Mouse (Mus musculus): Measurements from ENCODE around the gene Erp27. TPM values are rescaled to one million over a fixed set of nuclear protein-coding genes. Genes with fewer than 3 reads are reported as not detected.
"Not testable (repeated sequence)": the region's sequence is repeated elsewhere in the genome, so short reads cannot be mapped to it uniquely, and the experiment has no call there.

Gene Erp27
- polyA plus RNA-seq, 2 experiments from 2014 or later, result 2.9 to 3.1 TPM

DNA sequence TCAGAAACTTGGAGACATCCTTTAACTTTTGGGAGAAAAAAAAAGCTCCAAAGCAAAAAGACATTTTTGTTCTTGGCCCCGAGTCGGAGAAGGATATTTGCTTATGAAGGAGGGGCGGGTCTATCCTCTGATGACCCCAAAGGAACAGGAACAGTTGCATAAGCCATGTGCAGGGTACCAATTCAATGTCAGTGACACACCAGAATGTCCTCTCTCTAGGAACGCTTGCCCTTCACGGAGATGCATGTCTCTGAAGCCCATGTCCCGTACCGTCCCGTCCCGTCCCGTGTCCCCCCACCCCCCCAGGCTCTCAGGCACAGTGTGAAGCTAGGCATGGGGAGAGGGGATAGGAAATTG is 15.1 kb downstream of the Erp27 start:
- ATAC-seq, result no peak

DNA sequence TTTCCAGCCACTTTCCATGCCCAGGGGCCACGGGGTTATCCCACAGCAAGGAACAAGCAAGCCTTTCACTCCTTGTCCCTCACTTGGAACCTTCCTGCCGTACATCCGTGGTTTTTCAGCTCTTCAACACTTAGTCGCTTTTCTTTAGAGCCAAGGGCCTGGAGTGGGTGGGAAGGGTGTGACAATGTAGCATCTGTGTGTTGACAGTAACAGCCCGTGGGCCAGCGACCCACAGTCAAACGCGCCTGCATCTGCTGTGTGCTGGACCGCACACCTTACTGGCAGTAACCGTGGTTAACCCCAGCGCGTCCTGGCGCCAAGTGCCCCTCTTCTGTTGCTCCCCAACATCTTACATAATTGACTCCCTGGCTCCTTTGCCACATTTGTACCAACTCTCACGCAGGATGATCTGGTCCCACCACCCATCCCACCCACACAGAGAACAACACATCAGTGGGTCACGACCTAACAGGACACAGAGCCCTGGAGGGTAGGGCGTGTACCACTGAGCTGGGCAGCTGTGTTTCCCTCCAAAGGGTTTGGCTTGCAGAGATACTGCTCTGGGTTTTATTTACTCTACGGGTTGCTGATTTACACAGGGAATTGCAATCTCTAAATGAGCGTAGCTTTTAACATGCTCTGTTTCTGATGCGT is 15.6 kb downstream of the Erp27 start:
- ATAC-seq, result no peak

DNA sequence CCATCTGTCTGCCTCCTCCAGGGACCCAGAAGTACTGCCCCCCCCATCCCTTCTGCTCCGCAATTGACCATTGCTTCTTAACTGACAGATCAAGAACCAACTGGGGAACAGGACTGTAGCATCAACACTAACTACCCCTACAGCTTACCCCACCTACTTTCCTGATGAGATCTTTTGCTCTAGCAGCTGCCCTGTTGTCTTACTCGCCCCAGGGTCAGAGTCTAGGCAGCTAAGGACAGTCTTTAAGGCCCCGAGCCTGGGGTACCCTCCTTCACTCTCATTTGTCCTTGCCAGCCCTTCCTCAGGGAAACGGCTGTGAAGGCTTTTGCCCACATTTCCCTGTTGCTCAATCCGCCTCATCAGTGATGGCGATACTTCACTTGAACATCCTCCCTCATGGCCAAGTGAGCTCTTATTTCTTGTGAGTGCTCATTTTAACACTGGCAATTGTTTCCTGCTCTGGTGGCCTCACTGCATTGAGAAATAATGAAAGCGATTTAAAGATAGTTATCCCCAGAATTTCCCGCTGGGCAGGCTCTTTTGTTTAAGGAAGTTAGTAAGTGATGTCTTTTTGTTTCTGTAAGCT is 18.0 kb downstream of the Erp27 start:
- no peak for ATAC-seq

DNA sequence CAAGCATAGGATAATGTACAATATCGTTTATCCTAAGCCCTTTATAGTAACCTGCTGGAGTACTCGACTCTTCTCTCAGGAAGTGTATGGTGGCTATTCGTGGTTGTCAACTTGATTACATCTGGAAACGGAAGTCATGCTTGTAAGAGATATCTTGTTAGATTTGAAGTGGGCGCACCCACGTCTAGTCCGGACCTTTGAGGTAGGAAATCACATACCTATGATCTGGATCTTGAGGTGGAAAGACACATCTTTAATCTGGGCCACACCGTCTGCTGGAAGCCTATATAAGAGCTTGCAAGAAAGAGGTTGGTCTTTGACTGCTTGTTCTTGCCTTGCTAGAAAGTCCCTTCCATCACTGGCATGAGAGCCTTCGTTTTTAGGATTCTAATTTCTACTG is 19.5 kb downstream of the Erp27 start:
- ATAC-seq, result peak; percentile 17

DNA sequence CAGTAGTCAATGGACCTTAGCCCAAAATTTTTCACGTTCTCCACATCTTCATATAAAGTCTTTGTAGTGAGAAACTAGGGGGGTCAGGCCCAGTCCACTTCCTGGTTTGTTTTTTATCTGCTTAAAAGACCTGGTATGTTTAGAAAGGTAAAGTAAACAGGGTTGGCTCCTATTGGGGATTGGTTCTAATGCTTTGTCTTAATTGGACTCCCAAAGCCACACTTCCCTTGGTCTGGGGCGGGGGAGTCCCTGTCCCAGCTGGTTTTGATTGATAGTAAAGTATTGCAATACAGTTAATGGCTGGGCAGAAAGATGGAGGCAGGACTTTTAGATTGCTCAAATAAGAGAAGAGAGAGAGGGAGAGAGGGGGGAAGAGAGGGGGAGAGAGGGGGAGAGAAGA is 21.0 kb downstream of the Erp27 start:
- ATAC-seq, result no peak

DNA sequence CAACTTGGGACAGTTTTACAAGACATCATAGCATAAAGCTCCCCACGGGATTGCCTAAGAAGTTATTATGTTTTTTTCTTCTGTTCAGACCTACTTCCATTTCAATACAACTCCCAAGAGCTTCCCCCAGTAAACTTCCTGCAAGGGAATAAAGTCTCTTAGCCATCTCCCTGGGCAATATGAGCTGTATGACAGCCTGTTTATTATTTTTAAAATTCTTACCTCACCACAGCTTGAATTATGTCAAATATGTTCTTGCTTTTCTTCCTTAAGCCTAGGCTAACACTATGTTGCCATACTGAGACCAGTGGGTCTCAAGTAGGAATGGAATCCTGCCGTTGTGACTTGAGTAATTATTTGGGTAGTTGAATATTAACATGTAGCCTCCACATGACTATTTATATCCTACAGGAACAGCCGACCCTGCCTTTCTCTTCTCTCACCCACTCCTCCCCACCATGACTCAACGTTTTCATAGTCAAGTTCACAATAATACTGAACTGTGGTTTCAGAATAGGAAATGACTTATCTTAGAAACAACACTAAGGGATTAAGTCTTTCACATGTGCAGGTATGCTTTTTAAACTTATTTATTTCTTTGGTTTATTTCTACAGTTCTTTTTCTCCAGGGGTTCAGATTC is 21.5 kb downstream of the Erp27 start:
- peak; percentile 35 for ATAC-seq

DNA sequence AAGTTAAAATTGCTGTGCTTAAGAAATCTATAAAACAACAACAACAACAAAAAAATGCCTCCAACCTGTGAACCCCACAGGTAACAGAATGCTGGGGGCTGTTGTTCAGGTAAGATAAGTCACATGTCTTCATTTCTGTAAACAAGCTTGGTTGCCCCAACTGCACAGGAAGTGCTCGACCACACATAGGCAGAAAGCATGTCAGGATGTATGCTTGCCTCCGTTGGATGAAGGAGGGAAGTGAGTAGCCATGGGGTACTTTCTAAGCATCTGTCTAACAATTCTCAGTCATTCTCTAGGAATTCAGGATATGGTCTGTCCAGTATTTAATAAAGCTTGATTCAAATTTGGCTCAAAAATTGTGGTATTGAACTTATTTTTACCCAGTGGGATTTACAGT is 23.0 kb downstream of the Erp27 start:
- peak; percentile 88 for ATAC-seq

DNA sequence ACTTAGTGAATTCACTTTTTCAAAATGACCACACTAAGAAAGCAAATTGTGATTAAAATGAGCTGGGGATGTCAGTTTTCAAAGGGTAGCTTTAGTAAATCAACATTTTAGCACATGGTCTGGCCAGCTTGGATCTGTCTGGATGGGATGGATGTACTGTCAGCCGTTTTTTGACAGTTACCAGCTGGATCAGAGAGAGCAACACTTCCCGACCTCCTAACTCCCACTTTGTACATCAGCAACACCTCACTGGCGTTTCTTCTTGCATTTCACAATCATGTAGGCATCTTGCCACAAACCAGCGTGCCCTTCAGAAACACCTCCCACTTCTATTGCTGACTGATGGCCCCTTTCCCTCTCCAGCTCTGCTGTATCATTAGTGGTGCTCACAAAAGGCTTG is 23.8 kb downstream of the Erp27 start:
- no peak for ATAC-seq

DNA sequence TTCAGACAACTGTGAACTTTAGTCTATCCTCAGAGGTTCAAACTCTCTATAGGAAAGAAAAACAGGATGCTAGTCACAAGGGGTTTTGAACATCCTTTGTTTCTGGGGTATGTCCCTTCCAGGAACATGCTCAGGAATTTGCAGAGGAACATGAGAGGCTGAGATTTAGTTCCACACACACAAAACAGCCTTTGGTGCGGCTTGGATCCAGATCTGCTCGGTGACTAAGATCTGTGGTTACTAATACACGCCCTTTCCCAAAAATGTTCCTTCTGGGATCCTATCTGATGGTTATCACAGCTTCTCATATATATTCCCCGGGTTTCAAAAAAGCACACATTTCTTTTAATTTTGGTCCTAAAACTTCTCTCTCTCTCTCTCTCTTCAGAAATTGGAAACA is 24.2 kb downstream of the Erp27 start:
- no peak for ATAC-seq

- no peak for ATAC-seq
Measured at GRCm38 (mm10) chr6:136894532-136895339, 27.2 kb downstream of the Erp27 start.

DNA sequence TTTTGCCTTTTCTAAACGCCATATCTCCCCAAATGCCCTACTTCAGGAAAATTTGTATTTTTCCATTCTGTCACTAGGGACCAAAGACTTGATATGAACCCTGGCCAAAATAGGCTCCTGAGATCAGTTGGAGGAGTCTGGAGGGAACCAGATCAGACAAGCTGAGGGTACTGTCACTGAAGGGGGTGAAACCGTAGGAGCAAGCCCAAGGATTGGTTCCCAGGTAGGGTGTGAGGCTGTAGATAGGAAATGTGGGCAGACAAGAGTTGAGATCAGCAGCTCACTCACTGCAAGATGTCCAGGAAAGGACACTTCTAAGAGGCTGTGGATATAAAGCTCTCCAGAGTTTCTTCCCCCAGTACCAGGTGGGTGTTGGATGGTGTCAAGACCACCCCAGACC is 30.0 kb downstream of the Erp27 start:
- ATAC-seq, result no peak

- no peak for ATAC-seq
Measured at GRCm38 (mm10) chr6:136889554-136889953, 32.4 kb downstream of the Erp27 start.

GRCm38 (mm10) chr6:136889067-136889466 is 32.9 kb downstream of the Erp27 start:
- ATAC-seq, result no peak

DNA sequence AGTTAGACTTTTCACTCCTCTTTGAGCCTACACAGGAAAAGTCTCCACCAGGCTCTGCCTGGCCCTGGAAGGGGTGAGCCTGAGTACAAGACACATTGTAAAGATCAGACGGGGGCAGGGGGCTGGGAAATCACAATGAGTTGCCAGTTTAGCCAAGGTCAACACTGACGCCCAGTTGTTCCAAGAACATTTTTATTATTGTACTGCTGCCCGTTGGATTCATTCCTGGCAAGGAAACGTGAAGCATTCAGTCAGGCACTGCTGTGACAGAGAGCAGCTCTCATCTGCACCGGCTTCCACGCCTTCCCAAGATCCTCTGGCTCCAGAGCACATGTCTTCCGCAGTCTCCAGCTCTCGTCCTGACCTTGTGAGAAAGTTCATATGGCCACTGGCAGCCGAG is 34.1 kb downstream of the Erp27 start:
- no peak for ATAC-seq

- ATAC-seq, result not testable (repeated sequence)
Measured at GRCm38 (mm10) chr6:136884766-136885165, 37.2 kb downstream of the Erp27 start.

DNA sequence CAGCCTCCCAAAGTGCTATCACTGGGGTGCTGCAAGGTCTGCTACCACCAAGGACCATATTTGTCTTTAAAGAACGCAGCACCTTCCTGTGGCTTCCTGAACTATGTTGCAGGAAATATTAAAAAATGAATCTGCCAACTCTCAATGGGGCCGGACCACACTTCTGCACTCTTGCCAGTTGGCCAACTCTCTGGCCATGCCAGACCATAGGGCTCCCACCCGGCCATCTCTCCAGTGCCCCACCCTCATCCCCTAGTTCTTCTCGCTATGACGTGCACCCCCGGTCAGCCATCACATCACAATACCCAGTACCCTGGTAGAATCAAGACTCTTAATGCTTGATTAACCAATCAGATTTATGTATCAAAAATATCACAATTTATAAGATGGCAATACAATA is 38.0 kb downstream of the Erp27 start:
- ATAC-seq, result no peak

GRCm38 (mm10) chr6:136883431-136883915 is 38.5 kb downstream of the Erp27 start:
- no peak for ATAC-seq

GRCm38 (mm10) chr6:136881678-136882077 is 40.3 kb downstream of the Erp27 start:
- ATAC-seq, result no peak

- no peak for ATAC-seq
Measured at GRCm38 (mm10) chr6:136875670-136876069, 46.3 kb downstream of the Erp27 start, which contains the start of gene Mgp. Mgp (minus strand) TSS chr6:136875823.

GRCm38 (mm10) chr6:136874599-136874998 is 47.4 kb downstream of the Erp27 start:
- ATAC-seq, result no peak

GRCm38 (mm10) chr6:136868921-136869320 is 53.1 kb downstream of the Erp27 start:
- ATAC-seq, result no peak

DNA sequence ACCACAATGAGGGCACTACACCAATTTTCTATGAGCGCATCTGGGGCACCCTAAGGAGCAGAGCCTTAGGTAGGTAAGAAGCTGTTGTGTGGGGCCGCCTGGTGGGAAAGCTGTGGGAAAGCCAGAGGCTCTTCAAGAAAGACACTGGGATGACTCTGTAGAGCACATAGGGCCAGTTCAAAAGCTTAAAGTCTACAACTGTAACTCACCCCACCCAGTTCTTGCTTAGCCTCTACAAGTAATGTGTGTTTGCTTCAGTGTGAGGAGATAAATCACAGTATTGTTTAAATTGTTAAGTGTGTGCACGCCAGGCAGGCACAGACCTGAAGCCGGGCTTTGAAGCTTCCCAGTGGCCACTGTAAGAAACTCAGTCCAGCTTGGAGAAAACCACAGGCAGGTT is 55.8 kb downstream of the Erp27 start:
- ATAC-seq, result no peak

- no peak for ATAC-seq
Measured at GRCm38 (mm10) chr6:136865360-136865759, 56.6 kb downstream of the Erp27 start.
